Mouse (Mus musculus) gastrocnemius, adult 2 months (tissue): ENCODE results near the gene Slc4a2. TPM values are rescaled to one million over a fixed set of nuclear protein-coding genes. Genes with fewer than 3 reads are reported as not detected.

Experiments used
- DNase-seq: peaks from one replicate; pipeline ENCODE4 v3.0.0; 2022
- H3K27ac ChIP-seq: fragments of 200-600 bp; 2 replicates; pipeline ENCODE4 v1.8.1; 2022; ENCODE audit warnings: mild to moderate bottlenecking
- H3K4me3 ChIP-seq: fragments of 200-600 bp; 2 replicates; pipeline ENCODE4 v1.8.1; 2022; ENCODE audit warnings: mild to moderate bottlenecking, moderate library complexity
- CTCF ChIP-seq: fragments of 200-600 bp; IDR thresholded peaks from 2 replicates; pipeline ENCODE4 v1.8.1; 2022; ENCODE audit warnings: antibody characterized with exemption, mild to moderate bottlenecking, moderate library complexity
- intact Hi-C: fragments of 180-260 bp; cut with DNase I; formaldehyde crosslinking; loops from one replicate; pipeline ENCODE4 v1.15.1; 2025
- total RNA-seq, 2 experiments: library from RNA; stranded (reverse); gene quantifications; 2 replicates each; pipeline ENCODE4 v1.2.3; 2021

The Slc4a2 gene
- total RNA-seq, 2 experiments from 2014 or later = 14.4 to 16.7 TPM

- no peak for TF ChIP-seq CTCF
- no peak overlapping the region; the same call in 1 of the 2 replicates for H3K4me3 ChIP-seq
- DNase-seq = no peak
- H3K27ac ChIP-seq = no peak overlapping the region
- intact Hi-C loops = no loop called here
Measured at GRCm38 (mm10) chr5:24443204-24443603, 19.6 kb downstream of the Slc4a2 start.

GRCm38 (mm10) chr5:24443927-24444326, 20.3 kb downstream of the Slc4a2 start:
- peak overlapping the region; percentile 79 for H3K4me3 ChIP-seq
- no peak for TF ChIP-seq CTCF
- peak overlapping the region; percentile 98 for H3K27ac ChIP-seq
- no peak for DNase-seq
- intact Hi-C loops = loop anchor here (2.0 kb wide), 1 partner anchor 17 kb away; no protein-coding TSS in a partner anchor

- intact Hi-C loops = loop anchor here (2.0 kb wide), 1 partner anchor 18 kb away; no protein-coding TSS in a partner anchor
- peak; percentile 97 for DNase-seq
Measured at GRCm38 (mm10) chr5:24444746-24445427, 21.2 kb downstream of the Slc4a2 start, which contains the start of gene Fastk. Gene Fastk, minus strand, starts transcription at chr5:24445287.

GRCm38 (mm10) chr5:24445428-24446080, 21.9 kb downstream of the Slc4a2 start:
- peak; percentile 1; the same call in 1 of the 2 replicates for TF ChIP-seq CTCF
- intact Hi-C loops = loop anchor here (2.0 kb wide), 1 partner anchor 19 kb away; no protein-coding TSS in a partner anchor
- DNase-seq = peak; percentile 41
- Histone ChIP-seq H3K4me3 (peak overlapping the region; percentile 79), H3K27ac (peak overlapping the region; percentile 98)

More at GRCm38 (mm10) chr5:24444746-24445427, 21.2 kb downstream of the Slc4a2 start, which contains the start of gene Fastk:
- Histone ChIP-seq H3K4me3 (peak within 1 kb of the TSS; percentile 79), H3K27ac (peak within 1 kb of the TSS; percentile 98)
- TF ChIP-seq CTCF = no peak

- no peak for TF ChIP-seq CTCF
- no peak for DNase-seq
- peak overlapping the region; percentile 98; the same call in 1 of the 2 replicates for H3K27ac ChIP-seq
- no peak overlapping the region for H3K4me3 ChIP-seq
- intact Hi-C loops = no loop called here
Measured at GRCm38 (mm10) chr5:24446630-24447029, 23.0 kb downstream of the Slc4a2 start.

- DNase-seq = peak; percentile 90
- no peak for TF ChIP-seq CTCF
- intact Hi-C loops = no loop called here
- Histone ChIP-seq H3K4me3 (peak within 1 kb of the TSS; percentile 80), H3K27ac (peak within 1 kb of the TSS; percentile 98)
Measured at GRCm38 (mm10) chr5:24447624-24448298, 24.1 kb downstream of the Slc4a2 start, which contains the start of gene Tmub1. Gene Tmub1, minus strand, starts transcription at chr5:24447854.

GRCm38 (mm10) chr5:24451264-24452029, 27.8 kb downstream of the Slc4a2 start:
- peak; percentile 95 for DNase-seq
- intact Hi-C loops = loop anchor here (2.0 to 5.0 kb wide), 2 partner anchors 19 to 34 kb away; no protein-coding TSS in a partner anchor
- peak; percentile 18; the same call in 1 of the 2 replicates for TF ChIP-seq CTCF

GRCm38 (mm10) chr5:24452030-24452690, 28.5 kb downstream of the Slc4a2 start, which contains the start of gene Agap3:
Gene Agap3, plus strand, starts transcription at chr5:24452177.
- H3K27ac ChIP-seq = peak within 1 kb of the TSS; percentile 96
- intact Hi-C loops = loop anchor here (2.0 to 5.0 kb wide), 2 partner anchors 19 to 35 kb away; no protein-coding TSS in a partner anchor
- peak within 1 kb of the TSS; percentile 88 for H3K4me3 ChIP-seq
- TF ChIP-seq CTCF = no peak
- DNase-seq = no peak

More at GRCm38 (mm10) chr5:24451264-24452029, 27.8 kb downstream of the Slc4a2 start:
- Histone ChIP-seq H3K4me3 (peak overlapping the region; percentile 88), H3K27ac (peak overlapping the region; percentile 96)

- peak overlapping the region; percentile 96 for H3K27ac ChIP-seq
- intact Hi-C loops = loop anchor here (2.0 to 5.0 kb wide), 2 partner anchors 18 to 35 kb away; no protein-coding TSS in a partner anchor
- TF ChIP-seq CTCF = no peak
- peak; percentile 57 for DNase-seq
- peak overlapping the region; percentile 88 for H3K4me3 ChIP-seq
Measured at GRCm38 (mm10) chr5:24452691-24453233, 29.1 kb downstream of the Slc4a2 start.

GRCm38 (mm10) chr5:24453283-24453984, 29.8 kb downstream of the Slc4a2 start:
- no peak for TF ChIP-seq CTCF
- intact Hi-C loops = loop anchor here (2.0 to 5.0 kb wide), 2 partner anchors 17 to 36 kb away; no protein-coding TSS in a partner anchor
- Histone ChIP-seq H3K4me3 (peak overlapping the region; percentile 88), H3K27ac (peak overlapping the region; percentile 96)
- DNase-seq = no peak
